Mouse (Mus musculus): ENCODE results near the gene Olfr963. TPM values are rescaled to one million over a fixed set of nuclear protein-coding genes. Genes with fewer than 3 reads are reported as not detected.

Gene Olfr963
- not detected for total RNA-seq (2023)

DNA sequence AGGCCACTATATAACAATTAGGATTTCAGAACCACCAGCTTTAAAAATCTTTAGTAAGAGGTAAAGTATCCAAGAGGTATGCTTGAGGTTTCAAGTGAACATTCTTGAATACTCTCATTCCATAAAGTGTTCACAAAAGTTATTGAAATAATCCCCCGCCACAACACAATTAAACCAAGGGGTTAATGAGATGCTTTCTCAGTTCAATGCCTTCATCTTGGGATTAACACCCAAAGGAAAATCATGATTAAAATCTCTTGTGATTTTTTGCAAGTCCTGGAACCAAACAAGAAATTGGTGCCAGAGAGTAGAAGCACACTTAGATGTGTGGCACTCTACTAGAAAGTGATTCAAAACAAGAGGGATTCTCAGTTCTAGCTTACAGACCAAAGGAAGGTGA is at the start of gene Olfr963:
Olfr963 (plus strand) TSS at position 301 of the 400 bp plus-strand sequence.

GRCm38 (mm10) chr9:39621073-39621472 is 45.9 kb upstream of the Olfr963 start, which contains the start of gene Olfr960:
Gene Olfr960, plus strand, starts transcription at chr9:39621373.

GRCm38 (mm10) chr9:39644785-39645184 is 22.2 kb upstream of the Olfr963 start, which contains the start of gene Olfr961:
Gene Olfr961, plus strand, starts transcription at chr9:39645085.

DNA sequence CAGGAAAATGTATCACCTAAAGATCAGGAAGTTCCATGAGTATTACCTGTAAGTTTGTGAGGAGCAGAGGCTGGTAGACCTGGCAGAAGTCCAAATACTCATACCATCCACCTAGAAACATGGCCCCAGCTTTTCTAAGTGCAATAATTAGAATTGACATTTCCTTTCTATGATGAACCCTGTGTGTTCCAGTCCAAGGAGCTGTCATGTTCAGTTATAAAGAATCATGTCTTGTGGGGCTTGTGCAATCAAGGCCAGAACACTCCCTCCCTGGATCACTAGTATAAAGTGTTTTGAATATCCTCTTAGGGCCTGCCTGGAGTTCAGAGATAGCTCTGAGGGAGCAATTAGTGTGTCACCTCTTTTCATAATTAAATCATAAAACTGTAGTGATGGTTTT is 40.0 kb downstream of the Olfr963 start, which contains the start of gene Olfr149:
Olfr149 (minus strand) TSS at position 101 of the 400 bp plus-strand sequence.

DNA sequence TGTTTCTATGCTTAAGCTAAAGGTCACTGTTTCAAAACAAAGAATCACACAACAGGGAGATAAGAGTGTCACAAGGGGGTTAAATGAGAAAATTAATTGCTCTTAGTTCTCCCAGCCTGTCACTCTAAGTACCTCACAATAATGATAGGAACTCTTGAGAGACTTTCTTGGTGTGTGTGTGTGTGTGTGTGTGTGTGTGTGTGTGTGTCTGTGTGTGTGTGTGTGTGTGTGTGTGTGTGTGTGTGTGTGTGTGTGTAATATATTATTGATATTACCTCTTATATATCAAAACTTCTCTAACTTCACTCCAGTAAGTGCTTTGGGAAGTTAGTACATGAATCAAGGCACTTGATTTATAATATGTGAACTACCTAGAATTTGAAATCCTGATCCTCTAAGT is 44.0 kb downstream of the Olfr963 start, which contains the start of gene Olfr965:
Olfr965 (plus strand) TSS at position 301 of the 400 bp plus-strand sequence.

Other genes starting within 250 kb of the Olfr963 start
- gene Olfr952, start 240.1 kb upstream of the Olfr963 start, total RNA-seq (2023), result not detected
- gene Olfr954, start 210.5 kb upstream of the Olfr963 start, total RNA-seq (2023), result not detected
- gene Olfr955, start 195.3 kb upstream of the Olfr963 start, total RNA-seq (2023), result not detected
- not detected for gene Olfr44, start 173.2 kb upstream of the Olfr963 start, total RNA-seq (2023)
- gene Olfr957, start 151.4 kb upstream of the Olfr963 start, total RNA-seq (2023), result not detected
- not detected for gene Olfr958, start 113.2 kb upstream of the Olfr963 start, total RNA-seq (2023)
- not detected for gene Olfr959, start 91.6 kb upstream of the Olfr963 start, total RNA-seq (2023)
- 0.21 TPM for gene AW551984, start 62.8 kb upstream of the Olfr963 start, total RNA-seq (2023)
- gene Olfr148, start 56.5 kb upstream of the Olfr963 start, total RNA-seq (2023), result not detected
- gene Olfr960, start 45.8 kb upstream of the Olfr963 start, total RNA-seq (2023), result not detected
- gene Olfr961, start 22.1 kb upstream of the Olfr963 start, total RNA-seq (2023), result not detected
- not detected for gene Olfr149, start 39.9 kb downstream of the Olfr963 start, total RNA-seq (2023)
- not detected for gene Olfr965, start 44.1 kb downstream of the Olfr963 start, total RNA-seq (2023)
- not detected for gene Olfr150, start 63.8 kb downstream of the Olfr963 start, total RNA-seq (2023)
- not detected for gene Olfr967, start 79.0 kb downstream of the Olfr963 start, total RNA-seq (2023)
- gene Olfr968, start 116.0 kb downstream of the Olfr963 start, total RNA-seq (2023), result not detected
- not detected for gene Olfr969, start 123.7 kb downstream of the Olfr963 start, total RNA-seq (2023)
- gene Olfr970, start 141.7 kb downstream of the Olfr963 start, total RNA-seq (2023), result not detected
- not detected for gene Olfr971, start 169.7 kb downstream of the Olfr963 start, total RNA-seq (2023)
- gene Olfr972, start 199.2 kb downstream of the Olfr963 start, total RNA-seq (2023), result not detected
- gene Olfr229, start 240.1 kb downstream of the Olfr963 start, total RNA-seq (2023), result not detected

All from CD4-positive naive resting alpha-beta T cell, adult 57 days (primary cell).